Mouse (Mus musculus) liver, embryonic 16.5 days (tissue): ENCODE data around the gene Lrrfip1. TPM values are rescaled to one million over a fixed set of nuclear protein-coding genes. Genes with fewer than 3 reads are reported as not detected.

Experiments
- ATAC-seq: fragments of 200-750 bp; cut with Nextera tagmentation; 2 replicates; pipeline ENCODE4 v1.8.0; 2017; ENCODE audit warnings: low read depth, mild to moderate bottlenecking, moderate number of reproducible peaks, moderate library complexity
- H3K27ac ChIP-seq: fragments of 300-500 bp; sonication (generic); 2 replicates; pipeline ENCODE4 v1.5.1; 2014; ENCODE audit warnings: mild to moderate bottlenecking, low read length
- H3K27me3 ChIP-seq: fragments of 300-500 bp; sonication (generic); 2 replicates; pipeline ENCODE4 v1.6.1; 2014; ENCODE audit warnings: low read depth, low read length, mixed read lengths; ENCODE audit not compliant: control insufficient read depth, insufficient read depth
- H3K36me3 ChIP-seq: fragments of 300-500 bp; sonication (generic); 2 replicates; pipeline ENCODE4 v1.6.1; 2014; ENCODE audit warnings: mild to moderate bottlenecking; ENCODE audit not compliant: control insufficient read depth, insufficient read depth
- H3K4me1 ChIP-seq: fragments of 300-500 bp; sonication (generic); 2 replicates; pipeline ENCODE4 v1.6.1; 2014; ENCODE audit warnings: low read depth, low read length, mixed read lengths; ENCODE audit not compliant: control insufficient read depth
- H3K4me2 ChIP-seq: fragments of 300-500 bp; sonication (generic); 2 replicates; pipeline ENCODE4 v1.6.1; 2014; ENCODE audit warnings: low read depth, low read length, mixed read lengths
- H3K4me3 ChIP-seq: fragments of 300-500 bp; sonication (generic); 2 replicates; pipeline ENCODE4 v1.5.1; 2014; ENCODE audit warnings: low read depth, mild to moderate bottlenecking, low read length
- H3K9ac ChIP-seq: fragments of 300-500 bp; sonication (generic); 2 replicates; pipeline ENCODE4 v1.6.1; 2014; ENCODE audit warnings: low read depth, low read length
- H3K9me3 ChIP-seq: fragments of 300-500 bp; sonication (generic); replicated peaks from 2 replicates; pipeline ENCODE4 v1.6.1; 2016; ENCODE audit warnings: low read length; ENCODE audit not compliant: control insufficient read depth
- WGBS: fragments of 180-500 bp; shearing (Covaris S2); extraction: QIAGEN DNeasy Blood & Tissue Kit; methylation state at CpG from one replicate; pipeline ENCODE4 v1.1.7; 2014; ENCODE audit not compliant: insufficient replicate concordance; 5-methylcytosine and 5-hydroxymethylcytosine counted together
- polyA plus RNA-seq: library from polyadenylated mRNA; unstranded; fragments of >200 nt; fragmentation: Nextera tagmentation; extraction: Ambion mirVana; gene quantifications from 2 replicates; pipeline ENCODE4 v1.2.1, GENCODE M21; 2015

The Lrrfip1 gene
- polyA plus RNA-seq, 1 experiment from 2014 or later: 20.5 TPM

DNA sequence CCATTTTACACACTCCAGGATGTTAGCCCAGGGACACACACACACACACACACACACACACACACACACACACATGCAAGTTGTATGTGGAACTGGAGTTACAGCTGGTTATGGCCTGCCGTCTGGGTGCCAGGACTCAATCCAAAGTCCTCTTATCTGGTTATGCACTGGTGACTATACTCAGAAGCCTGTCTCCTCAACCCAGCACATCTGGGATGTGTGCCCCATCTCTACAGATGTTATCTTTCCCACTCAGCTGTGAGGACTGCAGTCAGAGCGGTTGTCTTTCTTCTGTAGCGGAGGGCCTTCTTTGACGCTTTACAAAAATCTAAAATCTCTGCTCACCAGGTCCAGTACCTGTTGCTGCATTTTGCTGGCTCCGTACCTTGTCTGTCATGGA lies 176.3 kb downstream of the Lrrfip1 start:
- WGBS: 43% methylated on average over 5 of the region's 5 CpGs
- H3K27me3 ChIP-seq: peaks cover 10% of the 10 kb centered on the region
- no peaks in the 10 kb centered on the region for H3K9me3 ChIP-seq
- no peaks in the 10 kb centered on the region for H3K36me3 ChIP-seq
- H3K4me1 ChIP-seq: peaks cover 6% of the 10 kb centered on the region
- H3K4me2 ChIP-seq: no peak overlapping the region
- no peak overlapping the region for H3K27ac ChIP-seq
- no peak overlapping the region for H3K9ac ChIP-seq
- no peak overlapping the region for H3K4me3 ChIP-seq
- ATAC-seq: no peak

DNA sequence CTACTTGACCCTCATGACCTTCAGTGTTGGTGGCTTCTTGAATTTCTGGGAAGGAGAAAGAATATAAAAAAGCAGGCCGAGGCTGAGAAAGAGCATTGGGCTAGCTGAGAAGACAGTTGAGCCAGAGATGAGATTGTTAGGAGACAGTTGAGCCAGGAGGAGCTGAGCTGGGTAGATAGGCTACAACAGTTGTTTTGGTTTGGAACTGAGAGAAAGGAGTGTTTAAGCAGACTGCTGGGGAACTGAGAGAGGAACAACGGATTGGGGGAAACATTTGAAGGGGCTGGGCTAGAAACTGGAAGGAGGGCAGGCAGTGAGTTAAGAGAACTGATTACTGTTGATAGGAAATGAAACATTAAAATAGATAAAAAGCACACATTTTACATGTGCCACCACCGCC lies 177.5 kb downstream of the Lrrfip1 start:
- ATAC-seq: no peak
- Histone ChIP-seq H3K4me2 (no peak overlapping the region), H3K9ac (no peak overlapping the region), H3K36me3 (no peaks in the 10 kb centered on the region), H3K27me3 (peaks cover 21% of the 10 kb centered on the region), H3K27ac (no peak overlapping the region), H3K9me3 (no peaks in the 10 kb centered on the region), H3K4me3 (no peak overlapping the region), H3K4me1 (peaks cover 8% of the 10 kb centered on the region)
- 21% methylated on average over 3 of the region's 3 CpGs for WGBS

DNA sequence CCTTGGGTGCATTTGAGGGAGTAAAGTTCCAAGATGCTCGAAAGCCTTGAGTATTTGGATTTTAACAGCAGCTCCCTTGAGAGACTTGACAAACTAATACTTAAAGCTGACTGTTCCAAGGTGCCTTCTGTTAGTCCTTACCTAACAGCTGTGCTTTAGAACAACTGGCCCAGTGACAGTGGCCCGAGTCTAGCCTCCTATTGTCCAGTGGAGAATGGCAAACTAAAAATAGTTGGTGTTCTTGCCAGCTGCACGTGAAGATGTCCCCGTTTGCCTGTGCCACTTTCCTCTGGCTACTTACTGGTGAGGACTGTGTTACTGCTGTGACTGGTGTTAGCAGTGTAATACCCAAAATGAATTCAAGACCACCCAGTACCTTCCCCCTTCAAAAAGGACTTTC lies 178.3 kb downstream of the Lrrfip1 start:
- H3K4me1 ChIP-seq: peaks cover 8% of the 10 kb centered on the region

More for the DNA sequence above, 178.3 kb downstream of the Lrrfip1 start:
- Histone ChIP-seq H3K36me3 (no peaks in the 10 kb centered on the region), H3K4me2 (no peak overlapping the region), H3K9me3 (no peaks in the 10 kb centered on the region), H3K9ac (no peak overlapping the region), H3K27me3 (peaks cover 21% of the 10 kb centered on the region), H3K27ac (no peak overlapping the region), H3K4me3 (no peak overlapping the region)
- WGBS: 59% methylated on average over 4 of the region's 4 CpGs
- ATAC-seq: no peak

Other genes with a start within 250 kb of the Lrrfip1 start
- gene Col6a3, start 154.8 kb upstream of the Lrrfip1 start, polyA plus RNA-seq: 4.0 and 6.8 TPM in 2 replicates
- 0.05 TPM in 1 of 2 replicates, not detected in the other for gene Mlph, start 83.7 kb upstream of the Lrrfip1 start, polyA plus RNA-seq
- gene Prlh, start 45.6 kb upstream of the Lrrfip1 start, polyA plus RNA-seq: not detected in 2 replicates
- 5.7 and 7.4 TPM in 2 replicates for gene Rab17, start 29.1 kb upstream of the Lrrfip1 start, polyA plus RNA-seq
- 0.63 and 0.96 TPM in 2 replicates for gene Rbm44, start 146.4 kb downstream of the Lrrfip1 start, polyA plus RNA-seq
- 4.9 and 5.2 TPM in 2 replicates for gene Ramp1, start 181.1 kb downstream of the Lrrfip1 start, polyA plus RNA-seq